Mouse (Mus musculus) forebrain, embryonic 14.5 days (tissue): ENCODE measurements around the gene Phf7. TPM values are rescaled to one million over a fixed set of nuclear protein-coding genes. Genes with fewer than 3 reads are reported as not detected.
A peak's percentile ranks its signal among the peaks of the same experiment; 100 is the strongest.

ENCODE experiments used
- ATAC-seq: fragments of 200-750 bp; cut with Nextera tagmentation; 2 replicates; pipeline ENCODE4 v1.8.0; 2017; ENCODE audit warnings: mild to moderate bottlenecking, moderate library complexity
- DNase-seq: peaks from one replicate; pipeline ENCODE4 v3.0.0-alpha.2; 2015; ENCODE audit warnings: low spot score
- H3K27ac ChIP-seq: fragments of 300-500 bp; sonication (generic); 2 replicates; pipeline ENCODE4 v1.5.1; 2014; ENCODE audit warnings: low read depth, mild to moderate bottlenecking, control low read depth, low read length, moderate library complexity
- H3K27me3 ChIP-seq: fragments of 300-500 bp; sonication (generic); replicated peaks from 2 replicates; pipeline ENCODE4 v1.6.1; 2014; ENCODE audit warnings: low read length, control low read depth, mixed read lengths; ENCODE audit not compliant: control insufficient read depth, insufficient read depth
- H3K36me3 ChIP-seq: fragments of 300-500 bp; sonication (generic); 2 replicates; pipeline ENCODE4 v1.6.1; 2014; ENCODE audit warnings: low read length, control low read depth; ENCODE audit not compliant: control insufficient read depth, insufficient read depth
- H3K4me1 ChIP-seq: fragments of 300-500 bp; sonication (generic); 2 replicates; pipeline ENCODE4 v1.6.1; 2014; ENCODE audit warnings: antibody characterized with exemption, low read length, control low read depth; ENCODE audit not compliant: control insufficient read depth, insufficient read depth
- H3K4me2 ChIP-seq: fragments of 300-500 bp; sonication (generic); 2 replicates; pipeline ENCODE4 v1.6.1; 2014; ENCODE audit warnings: mild to moderate bottlenecking, control low read depth, low read length
- H3K4me3 ChIP-seq: fragments of 300-500 bp; sonication (generic); 2 replicates; pipeline ENCODE4 v1.5.1; 2014; ENCODE audit warnings: low read depth, low read length, control low read depth
- H3K9ac ChIP-seq: fragments of 300-500 bp; sonication (generic); 2 replicates; pipeline ENCODE4 v1.6.1; 2014; ENCODE audit warnings: mild to moderate bottlenecking, low read length, control low read depth, moderate library complexity
- H3K9me3 ChIP-seq: fragments of 300-500 bp; sonication (generic); replicated peaks from 2 replicates; pipeline ENCODE4 v1.6.1; 2016; ENCODE audit warnings: low read length, control low read depth, mixed read lengths; ENCODE audit not compliant: control insufficient read depth
- WGBS: fragments of 180-500 bp; shearing (Covaris S2); extraction: QIAGEN DNeasy Blood & Tissue Kit; methylation state at CpG from one replicate; pipeline ENCODE4 v1.1.7; 2014; 5-methylcytosine and 5-hydroxymethylcytosine counted together
- polyA plus RNA-seq: library from polyadenylated mRNA; unstranded; fragments of >200 nt; fragmentation: Nextera tagmentation; extraction: Ambion mirVana; gene quantifications from 2 replicates; pipeline ENCODE4 v1.2.1, GENCODE M21; 2014

Gene Phf7
- polyA plus RNA-seq, 1 experiment from 2014 or later: 13.2 TPM

DNA sequence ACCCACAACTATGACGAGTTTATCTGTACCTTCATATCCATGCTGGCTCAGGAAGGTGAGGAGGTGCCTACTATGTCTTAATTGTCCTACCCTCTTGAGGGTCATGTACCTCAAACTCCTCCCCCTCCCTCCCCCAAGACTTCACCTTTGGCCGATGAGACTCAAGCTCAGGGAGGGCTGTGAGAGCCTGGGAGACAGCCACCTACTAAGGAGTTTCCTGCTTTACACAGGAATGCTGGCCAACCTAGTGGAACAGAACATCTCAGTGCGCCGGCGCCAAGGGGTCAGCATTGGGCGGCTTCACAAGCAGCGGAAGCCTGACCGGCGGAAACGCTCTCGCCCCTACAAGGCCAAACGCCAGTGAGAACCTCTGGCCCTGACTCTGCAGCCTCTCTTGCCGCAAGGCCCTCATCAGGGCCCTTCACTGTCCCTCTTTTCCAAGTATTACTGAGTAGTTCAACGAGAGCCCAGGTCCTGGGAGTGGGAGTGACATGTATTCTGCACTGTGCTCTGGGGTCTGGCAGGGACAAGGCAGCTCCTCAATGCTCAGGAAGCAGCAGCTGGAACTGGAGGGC is 7.4 kb upstream of the Phf7 start:
- H3K4me2 ChIP-seq: no peak overlapping the region
- ATAC-seq (no peak), DNase-seq (no peak)
- WGBS: 94% methylated on average over 14 of the region's 14 CpGs
- H3K27ac ChIP-seq: no peak overlapping the region
- H3K9ac ChIP-seq: no peak overlapping the region
- no peaks in the 10 kb centered on the region for H3K27me3 ChIP-seq
- no peak overlapping the region for H3K4me3 ChIP-seq
- H3K4me1 ChIP-seq: no peaks in the 10 kb centered on the region
- no peaks in the 10 kb centered on the region for H3K9me3 ChIP-seq
- H3K36me3 ChIP-seq: peaks cover 90% of the 10 kb centered on the region

- peak overlapping the region; percentile 97 for H3K4me3 ChIP-seq
- WGBS: 83% methylated on average over 5 of the region's 5 CpGs
- H3K27me3 ChIP-seq: no peaks in the 10 kb centered on the region
- no peaks in the 10 kb centered on the region for H3K9me3 ChIP-seq
- no peak for DNase-seq
- H3K27ac ChIP-seq: no peak overlapping the region
- peak overlapping the region; percentile 92 for H3K4me2 ChIP-seq
- no peak for ATAC-seq
- H3K36me3 ChIP-seq: peaks cover 43% of the 10 kb centered on the region
- H3K4me1 ChIP-seq: peaks cover 8% of the 10 kb centered on the region
- peak overlapping the region; percentile 99 for H3K9ac ChIP-seq
These were observed 974 bp upstream of the Phf7 start for GRCm38 (mm10) chr14:31252091-31252490.

DNA sequence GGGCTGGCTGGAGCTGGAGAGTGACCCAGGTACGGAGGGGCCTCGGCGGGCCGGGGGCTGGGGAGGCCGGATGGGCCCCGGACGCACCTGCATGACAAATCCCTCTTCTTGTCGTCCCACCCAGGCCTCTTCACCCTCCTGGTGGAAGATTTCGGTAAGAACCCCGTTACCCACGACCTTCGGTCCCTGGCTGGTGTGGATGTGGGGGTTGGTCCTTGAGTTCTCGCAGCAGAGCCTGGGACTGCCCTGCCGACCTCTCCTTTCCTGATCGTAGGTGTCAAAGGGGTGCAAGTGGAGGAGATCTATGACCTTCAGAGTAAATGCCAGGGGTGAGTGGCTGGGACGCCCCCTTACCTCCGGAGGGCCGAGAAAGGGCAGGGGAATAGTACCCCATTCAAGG is 509 bp upstream of the Phf7 start:
- peak overlapping the region; percentile 97 for H3K4me3 ChIP-seq

DNA sequence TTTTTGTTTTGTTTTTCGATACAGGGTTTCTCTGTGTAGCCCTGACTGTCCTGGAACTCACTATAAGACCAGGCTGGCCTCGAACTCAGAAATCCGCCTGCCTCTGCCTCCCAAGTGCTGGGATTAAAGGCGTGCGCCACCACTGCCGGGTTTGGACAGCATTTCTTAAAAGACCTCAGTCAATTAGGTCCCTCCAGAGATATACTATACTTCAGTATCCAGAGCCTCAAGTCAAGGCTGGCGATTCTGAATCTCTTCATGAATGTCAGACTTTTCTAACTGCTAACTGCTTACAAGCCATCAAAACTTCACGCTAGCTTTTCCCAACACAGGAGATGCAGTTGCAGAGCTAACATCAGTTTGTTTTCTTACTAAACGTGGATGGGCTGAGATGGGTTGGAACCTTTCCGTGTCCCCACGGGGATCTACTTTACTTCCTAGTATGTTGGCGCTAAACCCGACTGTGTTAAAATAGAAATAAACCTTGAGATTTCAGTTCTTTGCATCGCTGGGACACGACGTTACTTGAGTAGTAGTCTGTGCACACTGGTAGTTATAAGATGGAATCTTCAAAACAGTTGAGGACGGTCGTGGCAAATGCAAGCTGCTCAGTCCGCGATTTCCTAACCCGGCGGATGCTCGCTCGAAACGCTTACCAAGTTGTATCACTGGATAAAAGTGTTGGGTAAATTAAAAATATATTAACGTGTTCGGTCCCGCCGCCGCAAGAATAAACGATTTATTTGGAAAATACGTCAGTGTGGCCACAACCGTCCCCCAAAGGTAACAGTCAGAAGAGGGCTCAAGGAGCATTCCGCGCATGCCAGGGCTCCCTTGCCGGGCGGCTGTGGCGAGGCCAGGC is 664 bp downstream of the Phf7 start:
- DNase-seq: no peak
- H3K9ac ChIP-seq: peak overlapping the region; percentile 99
- H3K4me1 ChIP-seq: peaks cover 8% of the 10 kb centered on the region
- peak overlapping the region; percentile 88 for H3K27ac ChIP-seq
- 23% methylated on average over 38 of the region's 38 CpGs for WGBS
- ATAC-seq: peak; percentile 36
- H3K4me3 ChIP-seq: peak overlapping the region; percentile 97
- no peaks in the 10 kb centered on the region for H3K27me3 ChIP-seq
- peak overlapping the region; percentile 92 for H3K4me2 ChIP-seq
- no peaks in the 10 kb centered on the region for H3K9me3 ChIP-seq
- H3K36me3 ChIP-seq: peaks cover 27% of the 10 kb centered on the region

More for the DNA sequence above, 509 bp upstream of the Phf7 start:
- H3K9ac ChIP-seq: peak overlapping the region; percentile 99
- peak overlapping the region; percentile 71 for H3K27ac ChIP-seq
- no peaks in the 10 kb centered on the region for H3K27me3 ChIP-seq
- peaks cover 39% of the 10 kb centered on the region for H3K36me3 ChIP-seq
- peak overlapping the region; percentile 92 for H3K4me2 ChIP-seq
- H3K9me3 ChIP-seq: no peaks in the 10 kb centered on the region
- ATAC-seq (no peak), DNase-seq (no peak)
- peaks cover 8% of the 10 kb centered on the region for H3K4me1 ChIP-seq
- WGBS: 3% methylated on average over 18 of the region's 18 CpGs

GRCm38 (mm10) chr14:31248396-31248795 is 2.7 kb downstream of the Phf7 start:
- DNase-seq (no peak), ATAC-seq (no peak)
- Histone ChIP-seq H3K4me3 (no peak overlapping the region), H3K4me2 (no peak overlapping the region), H3K27ac (no peak overlapping the region), H3K36me3 (peaks cover 6% of the 10 kb centered on the region), H3K9me3 (no peaks in the 10 kb centered on the region), H3K4me1 (peaks cover 8% of the 10 kb centered on the region), H3K9ac (no peak overlapping the region), H3K27me3 (no peaks in the 10 kb centered on the region)
- 93% methylated on average over 6 of the region's 6 CpGs for WGBS

DNA sequence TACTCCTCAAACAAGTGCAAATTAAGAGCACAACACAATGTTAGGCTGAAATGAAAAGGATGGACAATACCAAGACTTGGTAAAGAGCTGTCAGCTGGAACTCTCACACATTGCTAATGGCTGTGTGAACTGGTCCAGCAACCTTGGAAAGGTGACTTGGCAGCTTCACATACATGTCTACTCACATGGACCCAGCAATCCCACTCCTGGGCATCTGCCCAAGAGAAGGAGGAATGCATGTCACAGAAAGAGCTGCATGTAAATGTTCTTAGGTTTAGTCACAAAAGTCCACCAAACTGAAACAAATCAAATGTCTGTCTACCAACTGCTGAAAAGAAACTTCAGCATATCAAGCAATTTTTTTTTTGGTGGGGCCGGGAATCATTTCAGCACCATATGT is 5.2 kb downstream of the Phf7 start:
- H3K9ac ChIP-seq: no peak overlapping the region
- H3K4me2 ChIP-seq: no peak overlapping the region
- H3K27ac ChIP-seq: no peak overlapping the region
- H3K36me3 ChIP-seq: no peaks in the 10 kb centered on the region
- ATAC-seq (no peak), DNase-seq (no peak)
- no peaks in the 10 kb centered on the region for H3K9me3 ChIP-seq
- no peaks in the 10 kb centered on the region for H3K27me3 ChIP-seq
- 88% methylated on average over 1 of the region's 1 CpGs for whole genome bisulfite sequencing
- H3K4me1 ChIP-seq: no peaks in the 10 kb centered on the region; the same call in 1 of the 2 replicates
- H3K4me3 ChIP-seq: no peak overlapping the region

DNA sequence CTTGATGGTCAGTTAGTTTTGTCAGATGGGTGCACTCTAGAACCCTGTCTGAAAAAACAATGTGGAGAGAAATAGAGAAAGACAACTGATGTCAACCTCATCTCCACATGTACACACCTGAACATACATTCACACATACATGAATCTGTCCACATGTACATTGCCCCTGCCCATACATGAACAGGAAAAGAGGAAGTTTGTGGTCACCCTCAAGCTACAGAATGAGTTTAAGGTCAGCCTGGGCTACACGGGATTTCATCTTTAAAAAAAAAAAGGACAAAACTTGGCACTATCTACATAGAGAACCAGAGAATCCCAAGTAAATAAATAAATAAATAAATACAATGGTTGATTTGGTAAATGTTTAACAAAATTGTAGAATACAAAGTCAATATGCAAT is 6.3 kb downstream of the Phf7 start:
- Histone ChIP-seq H3K9me3 (no peaks in the 10 kb centered on the region), H3K9ac (no peak overlapping the region), H3K4me1 (no peaks in the 10 kb centered on the region), H3K27ac (no peak overlapping the region), H3K4me3 (no peak overlapping the region), H3K27me3 (no peaks in the 10 kb centered on the region), H3K36me3 (no peaks in the 10 kb centered on the region), H3K4me2 (no peak overlapping the region)
- DNase-seq (no peak), ATAC-seq (no peak)
- WGBS: 84% methylated on average over 1 of the region's 1 CpGs

GRCm38 (mm10) chr14:31240528-31240927 is 10.6 kb downstream of the Phf7 start:
- Histone ChIP-seq H3K4me3 (no peak overlapping the region), H3K4me2 (no peak overlapping the region), H3K36me3 (no peaks in the 10 kb centered on the region), H3K9me3 (no peaks in the 10 kb centered on the region), H3K4me1 (no peaks in the 10 kb centered on the region), H3K27ac (no peak overlapping the region), H3K9ac (no peak overlapping the region), H3K27me3 (no peaks in the 10 kb centered on the region)
- 86% methylated on average over 3 of the region's 3 CpGs for WGBS
- DNase-seq (no peak), ATAC-seq (no peak)
